Mouse (Mus musculus): ENCODE results near the gene Eng. TPM values are rescaled to one million over a fixed set of nuclear protein-coding genes. Genes with fewer than 3 reads are reported as not detected.

Eng gene
- polyA plus RNA-seq, 1 experiment from 2014 or later, result 148 TPM

DNA sequence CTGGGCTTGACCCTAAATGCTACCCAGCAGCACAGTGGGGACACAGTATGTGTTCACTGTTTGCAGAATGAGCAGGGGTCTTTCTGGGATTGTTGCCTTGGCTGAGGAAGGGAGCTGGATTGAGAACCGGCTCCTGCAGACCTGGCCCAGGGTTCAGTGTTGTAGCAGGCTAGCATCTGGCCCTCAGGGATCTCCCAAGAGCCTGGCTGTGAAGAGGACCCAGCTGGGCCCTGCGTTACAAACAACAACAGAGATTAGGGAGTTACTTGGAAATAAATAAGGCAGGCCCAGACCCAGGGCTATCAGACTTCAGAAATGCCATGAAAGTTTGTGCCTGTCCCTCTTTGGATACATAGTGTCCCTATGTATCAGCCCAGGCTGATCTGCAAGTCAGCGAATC is 748 bp upstream of the Eng start:
- Histone ChIP-seq H3K4me2 (ENCODE audit: low read length) (no peak overlapping the region; the same call in 1 of the 2 replicates), H3K4me3 (ENCODE audit: control insufficient read depth in 1 of 2, insufficient read depth in 1 of 2, low read depth in 1 of 2, low read length in 2 of 2) (no peak overlapping the region), H3K4me1 (ENCODE audit: control insufficient read depth in 2 of 2, insufficient read depth in 2 of 2, low read length in 2 of 2) (peaks cover 34 to 42% of the 10 kb centered on the region in 2 experiments), H3K9me3 (ENCODE audit: control insufficient read depth, low read length) (no peaks in the 10 kb centered on the region), H3K9ac (ENCODE audit: low read length) (no peak overlapping the region), H3K27me3 (ENCODE audit: control insufficient read depth, insufficient read depth, low read length) (no peaks in the 10 kb centered on the region), H3K27ac (replicated peaks in 1 of 2; ENCODE audit: control insufficient read depth in 1 of 2, insufficient read depth in 1 of 2, low read depth in 2 of 2, low read length in 2 of 2) (peak overlapping the region; percentile 23 to 90; a peak in 3 of 4 replicates), H3K36me3 (ENCODE audit: control insufficient read depth, insufficient read depth, low read length) (peaks cover 12% of the 10 kb centered on the region; the same call in 1 of the 2 replicates)
- WGBS, result 61% methylated on average over 3 of the region's 3 CpGs
- ATAC-seq (ENCODE audit: insufficient number of reproducible peaks, insufficient read depth, low FRiP score, low read depth), result no peak

DNA sequence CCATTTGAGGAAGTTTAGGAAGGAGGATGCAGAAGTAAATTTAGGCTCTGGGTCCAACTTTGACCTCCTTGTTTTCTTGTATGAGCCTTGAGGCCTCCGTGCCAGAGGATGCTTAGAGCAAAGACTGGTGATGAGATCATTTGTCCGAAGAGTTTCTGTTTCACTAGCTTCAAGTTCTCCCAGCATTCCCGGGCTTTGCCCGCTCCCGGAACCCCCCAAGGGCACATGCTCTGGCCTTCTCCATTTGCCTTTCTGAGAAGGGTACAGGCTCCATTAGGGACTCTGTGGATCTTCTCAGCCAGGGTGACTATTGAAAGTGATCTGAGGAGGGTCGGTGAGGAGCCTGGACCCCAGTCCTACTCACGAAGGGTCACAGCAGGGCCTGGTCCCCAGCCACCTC is 971 bp downstream of the Eng start:
- H3K4me1 ChIP-seq (ENCODE audit: control insufficient read depth in 2 of 2, insufficient read depth in 2 of 2, low read length in 2 of 2), result peaks cover 26 to 36% of the 10 kb centered on the region in 2 experiments
- peak overlapping the region; percentile 51 to 58 for H3K4me3 ChIP-seq (ENCODE audit: control insufficient read depth in 1 of 2, insufficient read depth in 1 of 2, low read depth in 1 of 2, low read length in 2 of 2)
- H3K9me3 ChIP-seq (ENCODE audit: control insufficient read depth, low read length), result no peaks in the 10 kb centered on the region
- H3K27me3 ChIP-seq (ENCODE audit: control insufficient read depth, insufficient read depth, low read length), result no peaks in the 10 kb centered on the region
- H3K9ac ChIP-seq (ENCODE audit: low read length), result peak overlapping the region; percentile 75
- no peak for ATAC-seq (ENCODE audit: insufficient number of reproducible peaks, insufficient read depth, low FRiP score, low read depth)
- peak overlapping the region; percentile 80 to 90 for H3K27ac ChIP-seq (replicated peaks in 1 of 2; ENCODE audit: control insufficient read depth in 1 of 2, insufficient read depth in 1 of 2, low read depth in 2 of 2, low read length in 2 of 2)
- WGBS, result 67% methylated on average over 7 of the region's 7 CpGs
- peaks cover 22% of the 10 kb centered on the region; the same call in 1 of the 2 replicates for H3K36me3 ChIP-seq (ENCODE audit: control insufficient read depth, insufficient read depth, low read length)
- H3K4me2 ChIP-seq (ENCODE audit: low read length), result peak overlapping the region; percentile 58

DNA sequence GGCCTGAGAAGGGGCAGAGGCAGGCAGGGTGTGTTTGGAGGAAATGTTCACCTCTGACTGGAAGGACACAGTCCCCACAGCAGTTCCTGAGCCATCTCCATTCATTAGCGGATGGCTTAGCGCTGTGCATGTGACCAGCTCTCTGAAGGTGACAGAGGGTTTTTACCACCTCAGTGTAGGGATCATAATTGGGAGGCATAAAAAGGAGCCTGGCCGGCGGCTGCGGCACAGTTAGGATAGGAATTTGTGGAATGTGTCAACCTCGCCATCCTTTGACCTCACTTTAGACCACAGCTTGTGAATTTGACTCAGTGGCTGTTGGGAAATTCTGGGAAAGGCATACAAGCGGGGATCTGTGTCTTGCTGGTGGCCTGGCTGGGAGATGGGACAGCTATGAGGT is 7.4 kb downstream of the Eng start:
- H3K4me1 ChIP-seq (ENCODE audit: control insufficient read depth in 2 of 2, insufficient read depth in 2 of 2, low read length in 2 of 2), result peaks cover 25 to 30% of the 10 kb centered on the region in 2 experiments
- peak overlapping the region; percentile 37 to 78; a peak in 3 of 4 replicates for H3K27ac ChIP-seq (replicated peaks in 1 of 2; ENCODE audit: control insufficient read depth in 1 of 2, insufficient read depth in 1 of 2, low read depth in 2 of 2, low read length in 2 of 2)
- no peaks in the 10 kb centered on the region for H3K9me3 ChIP-seq (ENCODE audit: control insufficient read depth, low read length)
- ATAC-seq (ENCODE audit: insufficient number of reproducible peaks, insufficient read depth, low FRiP score, low read depth), result 0 out of 2 replicates have a peak, but pooled peaks have one; percentile 22
- peak overlapping the region; percentile 4; the same call in 1 of the 2 replicates for H3K9ac ChIP-seq (ENCODE audit: low read length)
- H3K4me3 ChIP-seq (ENCODE audit: control insufficient read depth in 1 of 2, insufficient read depth in 1 of 2, low read depth in 1 of 2, low read length in 2 of 2), result no peak overlapping the region
- H3K4me2 ChIP-seq (ENCODE audit: low read length), result peak overlapping the region; percentile 47
- no peaks in the 10 kb centered on the region for H3K27me3 ChIP-seq (ENCODE audit: control insufficient read depth, insufficient read depth, low read length)
- peaks cover 39% of the 10 kb centered on the region for H3K36me3 ChIP-seq (ENCODE audit: control insufficient read depth, insufficient read depth, low read length)
- WGBS, result 17% methylated on average over 7 of the region's 7 CpGs

DNA sequence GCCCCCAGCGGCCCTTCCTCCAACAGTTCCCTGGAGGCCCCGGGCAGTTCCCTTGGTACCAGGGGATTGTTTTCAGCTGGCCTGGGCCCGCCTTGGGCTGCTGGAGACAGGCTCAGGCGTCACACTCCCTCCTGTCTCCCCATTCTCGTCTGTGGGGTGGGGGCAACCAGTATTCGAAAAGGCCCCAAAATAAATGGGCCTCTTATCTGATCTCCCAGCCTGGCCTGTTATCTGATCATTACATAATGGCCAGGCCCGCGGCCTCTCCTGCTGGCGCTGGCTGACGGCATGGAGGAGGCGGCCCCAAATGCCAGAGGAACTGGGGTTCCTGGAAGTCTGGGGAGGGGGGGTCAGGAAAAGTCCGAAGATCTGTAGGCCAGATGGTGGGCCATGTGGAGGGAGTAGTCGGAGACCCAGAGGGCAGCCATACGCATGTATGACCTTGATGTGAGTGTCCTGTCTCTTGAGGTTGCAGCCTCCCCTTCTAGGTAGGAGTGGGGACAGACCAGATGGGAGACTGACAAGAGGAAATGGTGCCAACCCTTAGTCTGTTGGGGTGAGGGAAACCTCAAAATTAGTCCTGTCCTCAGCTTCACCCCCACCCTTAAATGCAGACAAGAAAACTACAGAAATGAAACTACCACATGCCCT is 8.5 kb downstream of the Eng start:
- ATAC-seq (ENCODE audit: insufficient number of reproducible peaks, insufficient read depth, low FRiP score, low read depth), result 0 out of 2 replicates have a peak, but pooled peaks have one; percentile 18
- no peaks in the 10 kb centered on the region for H3K9me3 ChIP-seq (ENCODE audit: control insufficient read depth, low read length)
- WGBS, result 56% methylated on average over 14 of the region's 14 CpGs
- H3K27ac ChIP-seq (replicated peaks in 1 of 2; ENCODE audit: control insufficient read depth in 1 of 2, insufficient read depth in 1 of 2, low read depth in 2 of 2, low read length in 2 of 2), result peak overlapping the region; percentile 37 to 78
- H3K4me3 ChIP-seq (ENCODE audit: control insufficient read depth in 1 of 2, insufficient read depth in 1 of 2, low read depth in 1 of 2, low read length in 2 of 2), result no peak overlapping the region
- H3K4me1 ChIP-seq (ENCODE audit: control insufficient read depth in 2 of 2, insufficient read depth in 2 of 2, low read length in 2 of 2), result peaks cover 25 to 40% of the 10 kb centered on the region in 2 experiments
- H3K36me3 ChIP-seq (ENCODE audit: control insufficient read depth, insufficient read depth, low read length), result peaks cover 40% of the 10 kb centered on the region
- no peaks in the 10 kb centered on the region for H3K27me3 ChIP-seq (ENCODE audit: control insufficient read depth, insufficient read depth, low read length)
- H3K9ac ChIP-seq (ENCODE audit: low read length), result peak overlapping the region; percentile 26; the same call in 1 of the 2 replicates
- peak overlapping the region; percentile 47 for H3K4me2 ChIP-seq (ENCODE audit: low read length)

DNA sequence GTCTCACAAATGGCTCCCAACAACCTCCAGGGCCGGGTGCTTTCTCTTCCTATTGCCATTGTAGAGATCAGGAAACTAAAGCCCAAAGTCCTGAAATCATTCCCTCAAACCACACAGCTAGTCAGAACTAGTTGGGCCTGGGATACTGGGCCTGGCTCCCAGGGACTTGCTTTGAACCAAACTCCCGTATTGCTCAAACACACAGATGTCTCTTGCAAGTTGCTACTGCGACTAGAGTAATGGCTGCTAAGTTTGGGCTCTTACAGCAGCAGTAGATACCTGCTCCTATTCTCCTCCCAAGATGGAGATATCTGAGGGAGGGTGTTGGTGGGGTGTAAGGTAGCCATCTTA is 9.0 kb downstream of the Eng start:
- Histone ChIP-seq H3K9ac (ENCODE audit: low read length) (no peak overlapping the region), H3K4me1 (ENCODE audit: control insufficient read depth in 2 of 2, insufficient read depth in 2 of 2, low read length in 2 of 2) (peaks cover 25 to 40% of the 10 kb centered on the region in 2 experiments), H3K4me3 (ENCODE audit: control insufficient read depth in 1 of 2, insufficient read depth in 1 of 2, low read depth in 1 of 2, low read length in 2 of 2) (no peak overlapping the region), H3K4me2 (ENCODE audit: low read length) (0 out of 2 replicates have a peak overlapping the region, but pooled peaks have one; percentile 4), H3K27ac (replicated peaks in 1 of 2; ENCODE audit: control insufficient read depth in 1 of 2, insufficient read depth in 1 of 2, low read depth in 2 of 2, low read length in 2 of 2) (peak overlapping the region; percentile 37 to 78), H3K36me3 (ENCODE audit: control insufficient read depth, insufficient read depth, low read length) (peaks cover 36% of the 10 kb centered on the region), H3K9me3 (ENCODE audit: control insufficient read depth, low read length) (no peaks in the 10 kb centered on the region), H3K27me3 (ENCODE audit: control insufficient read depth, insufficient read depth, low read length) (no peaks in the 10 kb centered on the region)
- 73% methylated on average over 3 of the region's 3 CpGs for WGBS
- ATAC-seq (ENCODE audit: insufficient number of reproducible peaks, insufficient read depth, low FRiP score, low read depth), result no peak

DNA sequence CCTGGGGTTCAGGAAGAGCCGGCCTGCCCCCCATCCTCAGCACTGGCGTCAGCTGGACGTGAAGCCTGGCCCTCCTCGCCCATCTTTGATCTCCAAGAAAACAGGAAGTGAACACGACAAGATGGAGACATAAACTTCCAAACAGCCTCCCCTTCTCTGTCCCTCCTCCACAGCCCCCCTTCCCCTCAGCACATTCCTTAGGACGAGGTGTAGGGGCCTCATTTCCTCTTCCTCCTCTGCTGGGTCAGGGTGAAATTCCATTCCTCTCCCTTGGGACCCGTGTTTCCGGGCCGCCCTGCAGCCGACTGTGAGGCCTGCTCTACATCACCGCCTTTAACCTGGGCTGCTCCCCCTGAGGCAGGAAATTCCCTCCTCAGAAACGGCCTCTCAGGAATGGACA is 9.4 kb downstream of the Eng start:
- Histone ChIP-seq H3K36me3 (ENCODE audit: control insufficient read depth, insufficient read depth, low read length) (peaks cover 38% of the 10 kb centered on the region), H3K4me1 (ENCODE audit: control insufficient read depth in 2 of 2, insufficient read depth in 2 of 2, low read length in 2 of 2) (peaks cover 25 to 40% of the 10 kb centered on the region in 2 experiments), H3K9me3 (ENCODE audit: control insufficient read depth, low read length) (no peaks in the 10 kb centered on the region), H3K4me3 (ENCODE audit: control insufficient read depth in 1 of 2, insufficient read depth in 1 of 2, low read depth in 1 of 2, low read length in 2 of 2) (no peak overlapping the region), H3K27ac (replicated peaks in 1 of 2; ENCODE audit: control insufficient read depth in 1 of 2, insufficient read depth in 1 of 2, low read depth in 2 of 2, low read length in 2 of 2) (peak overlapping the region; percentile 70 to 78), H3K27me3 (ENCODE audit: control insufficient read depth, insufficient read depth, low read length) (no peaks in the 10 kb centered on the region), H3K9ac (ENCODE audit: low read length) (no peak overlapping the region), H3K4me2 (ENCODE audit: low read length) (no peak overlapping the region)
- WGBS, result 41% methylated on average over 12 of the region's 12 CpGs
- peak; percentile 75 for ATAC-seq (ENCODE audit: insufficient number of reproducible peaks, insufficient read depth, low FRiP score, low read depth)

DNA sequence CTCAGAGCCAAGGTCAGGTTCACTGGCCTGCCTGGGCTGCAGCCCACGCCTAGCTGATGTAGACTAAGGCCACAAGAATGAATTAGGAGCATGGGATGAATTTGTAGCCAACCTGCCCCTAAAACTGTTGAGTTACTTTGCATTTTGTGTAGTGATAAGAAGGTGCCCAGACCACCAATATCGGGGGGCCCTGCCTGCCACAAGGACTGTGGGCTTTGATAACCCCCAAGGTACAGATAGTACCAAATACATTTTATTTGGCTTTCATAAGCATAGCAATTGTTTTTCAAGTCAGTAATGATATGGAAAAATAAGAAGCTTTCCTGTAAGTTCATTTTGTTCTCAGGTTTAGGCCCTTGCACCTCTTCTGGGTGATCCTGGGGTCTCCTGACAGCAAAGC is 12.5 kb downstream of the Eng start:
- Histone ChIP-seq H3K4me3 (ENCODE audit: control insufficient read depth in 1 of 2, insufficient read depth in 1 of 2, low read depth in 1 of 2, low read length in 2 of 2) (no peak overlapping the region), H3K4me1 (ENCODE audit: control insufficient read depth in 2 of 2, insufficient read depth in 2 of 2, low read length in 2 of 2) (peaks cover 35 to 46% of the 10 kb centered on the region in 2 experiments), H3K9me3 (ENCODE audit: control insufficient read depth, low read length) (no peaks in the 10 kb centered on the region), H3K36me3 (ENCODE audit: control insufficient read depth, insufficient read depth, low read length) (peaks cover 32% of the 10 kb centered on the region), H3K9ac (ENCODE audit: low read length) (no peak overlapping the region; the same call in 1 of the 2 replicates), H3K27ac (replicated peaks in 1 of 2; ENCODE audit: control insufficient read depth in 1 of 2, insufficient read depth in 1 of 2, low read depth in 2 of 2, low read length in 2 of 2) (peak overlapping the region in 1 of 2 experiments; percentile 28; a peak in 1 of 4 replicates), H3K4me2 (ENCODE audit: low read length) (no peak overlapping the region), H3K27me3 (ENCODE audit: control insufficient read depth, insufficient read depth, low read length) (no peaks in the 10 kb centered on the region)
- 67% methylated on average over 2 of the region's 2 CpGs for WGBS
- ATAC-seq (ENCODE audit: insufficient number of reproducible peaks, insufficient read depth, low FRiP score, low read depth), result no peak

All from heart, embryonic 14.5 days (tissue).